Mouse (Mus musculus): ENCODE data around the gene Ntmt1. TPM values are rescaled to one million over a fixed set of nuclear protein-coding genes. Genes with fewer than 3 reads are reported as not detected.
A peak's percentile ranks its signal among the peaks of the same experiment; 100 is the strongest.

Ntmt1 gene
- polyA plus RNA-seq, 1 experiment: 71.2 TPM

DNA sequence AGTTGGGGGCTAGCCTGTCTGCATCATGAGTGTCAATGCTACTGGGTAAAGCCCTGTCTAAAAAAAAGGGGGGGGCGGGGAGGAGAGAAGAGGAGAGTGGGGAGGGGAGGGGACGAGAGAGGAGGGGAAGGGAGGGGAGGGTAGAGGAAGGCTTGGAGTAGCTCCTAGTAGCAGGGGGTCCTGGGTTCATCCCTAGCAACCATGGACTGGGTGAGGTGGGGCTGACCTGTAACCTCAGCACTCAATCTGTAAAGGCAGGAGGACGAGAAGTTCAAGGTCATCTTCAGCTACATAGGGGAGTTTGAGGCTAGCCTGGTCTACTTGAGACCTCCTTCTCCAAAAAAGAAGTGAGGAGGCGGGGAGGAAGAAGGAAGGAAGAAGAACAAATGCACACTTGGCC lies 54.5 kb downstream of the Ntmt1 start:
- H3K4me2 ChIP-seq (ENCODE audit: low read depth): no peak overlapping the region
- no peak overlapping the region for H3ac ChIP-seq (ENCODE audit: control insufficient read depth, insufficient read length)
- H3K27me3 ChIP-seq (ENCODE audit: control insufficient read depth, insufficient read depth, insufficient read length): no peaks in the 10 kb centered on the region
- TF ChIP-seq REST (IDR thresholded peaks at IDR 0.05; ENCODE audit: insufficient read depth, insufficient read length): no peak
- no peak for TF ChIP-seq TCF3 (IDR thresholded peaks at IDR 0.05; ENCODE audit: insufficient read length, low read depth)
- TF ChIP-seq TCF12 (IDR thresholded peaks at IDR 0.05; ENCODE audit: insufficient read depth, poor library complexity, severe bottlenecking): no peak
- no peak for TF ChIP-seq POLR2A (IDR thresholded peaks at IDR 0.05; ENCODE audit: insufficient read length, low read depth)
- no peak for TF ChIP-seq MYOG (IDR thresholded peaks at IDR 0.05; ENCODE audit: control insufficient read depth in 1 of 3, insufficient read depth in 1 of 3, insufficient read length in 2 of 3, low read depth in 2 of 3)
- no peak for TF ChIP-seq CEBPB (IDR thresholded peaks at IDR 0.05; ENCODE audit: insufficient read depth, poor library complexity, severe bottlenecking)
- no peak for TF ChIP-seq E2F4 (IDR thresholded peaks at IDR 0.05; ENCODE audit: insufficient read depth)
- TF ChIP-seq USF1 (IDR thresholded peaks at IDR 0.05; ENCODE audit: low read depth): no peak
- no peak for TF ChIP-seq MYOD1 (IDR thresholded peaks at IDR 0.05; ENCODE audit: control insufficient read depth in 1 of 3, insufficient read length in 2 of 3, low read depth in 2 of 3)
- H3K4me3 ChIP-seq: no peak overlapping the region
- H3K36me3 ChIP-seq (ENCODE audit: control insufficient read depth, insufficient read depth): no peaks in the 10 kb centered on the region
- no peaks in the 10 kb centered on the region for H3K79me2 ChIP-seq (ENCODE audit: control insufficient read depth, insufficient read depth)

DNA sequence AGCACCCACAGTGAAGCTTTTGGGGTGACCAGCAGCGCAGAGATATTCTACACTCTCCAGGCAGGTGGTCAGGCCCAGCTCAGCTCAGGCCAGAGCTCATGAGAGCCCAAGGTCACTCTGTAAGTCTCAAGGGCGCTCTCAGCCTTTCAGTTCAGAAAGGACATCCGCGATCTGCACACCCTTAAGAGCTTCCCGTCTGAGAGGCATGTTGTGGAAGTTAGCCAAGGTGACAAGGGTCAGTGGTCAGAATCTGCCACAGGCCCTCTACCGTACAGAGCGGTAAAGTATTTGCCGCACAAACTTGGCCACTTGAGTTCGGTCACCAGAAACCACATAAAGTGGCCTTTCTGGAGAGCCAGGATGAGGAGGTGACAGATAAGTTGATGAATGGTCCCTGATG lies 55.9 kb downstream of the Ntmt1 start:
- TF ChIP-seq TCF3 (IDR thresholded peaks at IDR 0.05; ENCODE audit: insufficient read length, low read depth): no peak
- no peak for TF ChIP-seq REST (IDR thresholded peaks at IDR 0.05; ENCODE audit: insufficient read depth, insufficient read length)
- TF ChIP-seq MYOG (IDR thresholded peaks at IDR 0.05; ENCODE audit: control insufficient read depth in 1 of 3, insufficient read depth in 1 of 3, insufficient read length in 2 of 3, low read depth in 2 of 3): no peak
- no peak for TF ChIP-seq POLR2A (IDR thresholded peaks at IDR 0.05; ENCODE audit: insufficient read length, low read depth)
- no peak for TF ChIP-seq TCF12 (IDR thresholded peaks at IDR 0.05; ENCODE audit: insufficient read depth, poor library complexity, severe bottlenecking)
- TF ChIP-seq MAX (IDR thresholded peaks at IDR 0.05; ENCODE audit: low read depth): no peak
- TF ChIP-seq E2F4 (IDR thresholded peaks at IDR 0.05; ENCODE audit: insufficient read depth): no peak
- no peak for TF ChIP-seq USF1 (IDR thresholded peaks at IDR 0.05; ENCODE audit: low read depth)
- TF ChIP-seq POLR2AphosphoS2 (IDR thresholded peaks at IDR 0.05; ENCODE audit: insufficient read length, low read depth): no peak
- TF ChIP-seq CEBPB (IDR thresholded peaks at IDR 0.05; ENCODE audit: insufficient read depth, poor library complexity, severe bottlenecking): no peak
- no peak for TF ChIP-seq MYOD1 (IDR thresholded peaks at IDR 0.05; ENCODE audit: control insufficient read depth in 1 of 3, insufficient read length in 2 of 3, low read depth in 2 of 3)
- H3K79me2 ChIP-seq (ENCODE audit: control insufficient read depth, insufficient read depth): no peaks in the 10 kb centered on the region
- H3K27me3 ChIP-seq (ENCODE audit: control insufficient read depth, insufficient read depth, insufficient read length): no peaks in the 10 kb centered on the region
- H3K36me3 ChIP-seq (ENCODE audit: control insufficient read depth, insufficient read depth): no peaks in the 10 kb centered on the region
- H3K4me2 ChIP-seq (ENCODE audit: low read depth): peak overlapping the region; percentile 91
- H3ac ChIP-seq (ENCODE audit: control insufficient read depth, insufficient read length): no peak overlapping the region
- no peak overlapping the region for H3K4me3 ChIP-seq

DNA sequence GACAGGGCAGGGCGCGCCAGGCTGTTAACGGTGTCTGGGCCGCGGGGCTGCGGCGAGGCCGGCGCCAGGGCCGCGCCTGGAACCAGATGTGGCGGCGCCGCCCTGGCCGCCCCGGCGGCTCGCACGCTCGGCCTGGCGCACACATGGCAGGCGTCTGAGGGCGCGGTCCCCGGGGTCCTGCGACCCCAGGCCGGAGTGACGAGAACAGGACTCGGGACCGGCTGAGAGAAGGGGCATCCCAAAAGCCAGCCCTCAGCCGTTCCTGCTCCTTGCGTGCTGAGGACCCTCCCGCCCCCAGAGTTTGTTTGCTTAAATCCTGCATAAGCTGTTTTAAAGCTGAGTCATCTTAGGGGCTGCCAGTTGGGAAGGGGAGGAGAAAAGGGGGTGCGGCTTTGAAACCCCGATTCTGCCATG lies 57.3 kb downstream of the Ntmt1 start:
- Histone ChIP-seq H3ac (ENCODE audit: control insufficient read depth, insufficient read length) (no peak overlapping the region), H3K4me2 (ENCODE audit: low read depth) (peak overlapping the region; percentile 91), H3K79me2 (ENCODE audit: control insufficient read depth, insufficient read depth) (no peaks in the 10 kb centered on the region), H3K36me3 (ENCODE audit: control insufficient read depth, insufficient read depth) (no peaks in the 10 kb centered on the region), H3K4me3 (peak overlapping the region; percentile 17), H3K27me3 (ENCODE audit: control insufficient read depth, insufficient read depth, insufficient read length) (no peaks in the 10 kb centered on the region)
- TF ChIP-seq REST (IDR thresholded peaks at IDR 0.05; ENCODE audit: insufficient read depth, insufficient read length): no peak
- TF ChIP-seq POLR2A (IDR thresholded peaks at IDR 0.05; ENCODE audit: insufficient read length, low read depth): peak; percentile 46
- TF ChIP-seq MYOD1 (IDR thresholded peaks at IDR 0.05; ENCODE audit: control insufficient read depth in 1 of 3, insufficient read length in 2 of 3, low read depth in 2 of 3): no peak
- TF ChIP-seq TCF12 (IDR thresholded peaks at IDR 0.05; ENCODE audit: insufficient read depth, poor library complexity, severe bottlenecking): no peak
- peak in 1 of 3 experiments; percentile 6 for TF ChIP-seq MYOG (IDR thresholded peaks at IDR 0.05; ENCODE audit: control insufficient read depth in 1 of 3, insufficient read depth in 1 of 3, insufficient read length in 2 of 3, low read depth in 2 of 3)
- TF ChIP-seq TCF3 (IDR thresholded peaks at IDR 0.05; ENCODE audit: insufficient read length, low read depth): no peak
- TF ChIP-seq SRF (IDR thresholded peaks at IDR 0.05; ENCODE audit: control insufficient read depth, insufficient read length, low read depth): no peak
- TF ChIP-seq USF1 (IDR thresholded peaks at IDR 0.05; ENCODE audit: low read depth): no peak
- TF ChIP-seq E2F4 (IDR thresholded peaks at IDR 0.05; ENCODE audit: insufficient read depth): no peak
- no peak for TF ChIP-seq MAX (IDR thresholded peaks at IDR 0.05; ENCODE audit: low read depth)
- no peak for TF ChIP-seq CEBPB (IDR thresholded peaks at IDR 0.05; ENCODE audit: insufficient read depth, poor library complexity, severe bottlenecking)
- TF ChIP-seq POLR2AphosphoS2 (IDR thresholded peaks at IDR 0.05; ENCODE audit: insufficient read length, low read depth): peak; percentile 18

DNA sequence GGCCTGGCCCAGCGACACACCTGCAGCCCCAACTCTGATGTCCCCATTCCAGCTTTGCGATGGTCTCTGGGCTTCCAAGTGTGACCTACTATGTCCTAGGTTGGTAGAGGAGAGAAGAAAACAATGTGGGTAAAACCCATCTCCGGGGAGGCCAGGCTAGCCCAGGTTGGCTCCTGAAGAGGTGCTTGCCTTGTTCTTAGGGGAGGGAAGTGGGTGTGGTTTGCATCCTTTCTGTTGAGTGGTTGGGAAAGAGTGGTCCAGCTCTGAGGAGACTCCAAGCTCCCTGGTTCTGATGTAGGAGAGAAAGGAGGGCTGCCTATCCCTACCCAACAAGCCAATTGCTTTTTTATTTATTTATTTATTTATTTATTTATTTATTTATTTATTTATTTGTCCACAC lies 57.8 kb downstream of the Ntmt1 start:
- no peaks in the 10 kb centered on the region for H3K36me3 ChIP-seq (ENCODE audit: control insufficient read depth, insufficient read depth)
- H3K4me3 ChIP-seq: peak overlapping the region; percentile 17
- TF ChIP-seq SRF (IDR thresholded peaks at IDR 0.05; ENCODE audit: control insufficient read depth, insufficient read length, low read depth) (no peak), USF1 (IDR thresholded peaks at IDR 0.05; ENCODE audit: low read depth) (no peak), MAX (IDR thresholded peaks at IDR 0.05; ENCODE audit: low read depth) (no peak)
- H3K4me2 ChIP-seq (ENCODE audit: low read depth): peak overlapping the region; percentile 91
- H3ac ChIP-seq (ENCODE audit: control insufficient read depth, insufficient read length): no peak overlapping the region
- no peaks in the 10 kb centered on the region for H3K27me3 ChIP-seq (ENCODE audit: control insufficient read depth, insufficient read depth, insufficient read length)
- H3K79me2 ChIP-seq (ENCODE audit: control insufficient read depth, insufficient read depth): no peaks in the 10 kb centered on the region

DNA sequence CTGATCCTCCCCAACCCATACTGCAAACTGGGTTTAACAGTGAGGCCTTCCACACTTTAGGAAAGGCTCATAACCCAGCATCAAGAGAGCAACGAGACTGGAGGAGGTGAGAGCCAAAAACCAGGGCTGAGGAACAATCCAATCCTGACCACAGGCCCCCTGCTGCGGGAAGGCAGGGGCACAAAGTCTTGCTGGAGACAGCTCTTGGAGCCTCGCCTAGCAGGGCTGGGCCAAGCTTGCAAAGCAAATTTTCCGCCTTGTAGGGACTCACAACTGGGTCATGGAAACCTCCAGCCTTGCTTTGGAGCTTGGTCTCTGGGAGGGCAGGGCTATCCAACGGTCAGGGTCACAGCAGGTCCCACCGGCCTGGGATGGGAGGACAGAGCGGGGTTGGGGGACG lies 63.2 kb downstream of the Ntmt1 start:
- no peak overlapping the region for H3K4me3 ChIP-seq
- no peaks in the 10 kb centered on the region for H3K79me2 ChIP-seq (ENCODE audit: control insufficient read depth, insufficient read depth)
- no peak overlapping the region for H3K4me2 ChIP-seq (ENCODE audit: low read depth)
- H3ac ChIP-seq (ENCODE audit: control insufficient read depth, insufficient read length): no peak overlapping the region
- no peaks in the 10 kb centered on the region for H3K36me3 ChIP-seq (ENCODE audit: control insufficient read depth, insufficient read depth)
- no peaks in the 10 kb centered on the region for H3K27me3 ChIP-seq (ENCODE audit: control insufficient read depth, insufficient read depth, insufficient read length)
- TF ChIP-seq TCF12 (IDR thresholded peaks at IDR 0.05; ENCODE audit: insufficient read depth, poor library complexity, severe bottlenecking) (no peak), SRF (IDR thresholded peaks at IDR 0.05; ENCODE audit: control insufficient read depth, insufficient read length, low read depth) (no peak), REST (IDR thresholded peaks at IDR 0.05; ENCODE audit: insufficient read depth, insufficient read length) (no peak), POLR2AphosphoS2 (IDR thresholded peaks at IDR 0.05; ENCODE audit: insufficient read length, low read depth) (no peak), E2F4 (IDR thresholded peaks at IDR 0.05; ENCODE audit: insufficient read depth) (no peak)

Other genes with a start within 250 kb of the Ntmt1 start
- 0.77 TPM for gene Cstad, start 212.8 kb upstream of the Ntmt1 start, polyA plus RNA-seq (2012; fragmentation: generic; extraction: Trizol)
- gene 1700001O22Rik, start 4.2 kb upstream of the Ntmt1 start, polyA plus RNA-seq (2012; fragmentation: generic; extraction: Trizol): 0.12 TPM
- 44.9 TPM for gene Asb6, start 22.5 kb downstream of the Ntmt1 start, polyA plus RNA-seq (2012; fragmentation: generic; extraction: Trizol)
- 21.8 TPM for gene Prrx2, start 27.1 kb downstream of the Ntmt1 start, polyA plus RNA-seq (2012; fragmentation: generic; extraction: Trizol)
- gene Ptges, start 122.0 kb downstream of the Ntmt1 start, polyA plus RNA-seq (2012; fragmentation: generic; extraction: Trizol): 0.56 TPM
- 27.1 TPM for gene Tor1b, start 145.1 kb downstream of the Ntmt1 start, polyA plus RNA-seq (2012; fragmentation: generic; extraction: Trizol)
- 42.7 TPM for gene Tor1a, start 160.1 kb downstream of the Ntmt1 start, polyA plus RNA-seq (2012; fragmentation: generic; extraction: Trizol)
- gene BC005624, start 174.4 kb downstream of the Ntmt1 start, polyA plus RNA-seq (2012; fragmentation: generic; extraction: Trizol): 27.9 TPM
- gene Usp20, start 174.5 kb downstream of the Ntmt1 start, polyA plus RNA-seq (2012; fragmentation: generic; extraction: Trizol): 38.5 TPM